Mouse (Mus musculus) thymus, adult 2 months (tissue): ENCODE data around the gene Pdlim4.

Source experiments
- CTCF ChIP-seq: fragments of 200-500 bp; IDR thresholded peaks from 2 replicates; pipeline ENCODE4 v1.5.1; 2012; ENCODE audit warnings: mild to moderate bottlenecking, control low read depth, low read length, moderate library complexity, borderline replicate concordance; ENCODE audit not compliant: control insufficient read depth, poor library complexity, insufficient read depth; ENCODE audit errors: extremely low read depth
- POLR2A ChIP-seq: fragments of 200-500 bp; IDR thresholded peaks from 2 replicates; pipeline ENCODE4 v1.6.1; 2012; ENCODE audit warnings: mild to moderate bottlenecking, low read length, control low read depth, moderate library complexity; ENCODE audit not compliant: control insufficient read depth, poor library complexity, insufficient read depth; ENCODE audit errors: extremely low read depth

- TF ChIP-seq CTCF (no peak), POLR2A (no peak)
Observed at GRCm38 (mm10) chr11:54073291-54073690, 4.5 kb upstream of the Pdlim4 start.
